Mouse (Mus musculus) heart, postnatal 0 days (tissue): Measurements from ENCODE around the gene Ppp1r14c.

Experiments
- CTCF ChIP-seq: IDR thresholded peaks from 2 replicates; pipeline ENCODE4 v1.5.1; 2016; ENCODE audit warnings: antibody characterized with exemption, control low read depth, low read depth
- EP300 ChIP-seq: IDR thresholded peaks from 2 replicates; pipeline ENCODE4 v1.6.1; 2016; ENCODE audit warnings: antibody characterized with exemption, low read depth

DNA sequence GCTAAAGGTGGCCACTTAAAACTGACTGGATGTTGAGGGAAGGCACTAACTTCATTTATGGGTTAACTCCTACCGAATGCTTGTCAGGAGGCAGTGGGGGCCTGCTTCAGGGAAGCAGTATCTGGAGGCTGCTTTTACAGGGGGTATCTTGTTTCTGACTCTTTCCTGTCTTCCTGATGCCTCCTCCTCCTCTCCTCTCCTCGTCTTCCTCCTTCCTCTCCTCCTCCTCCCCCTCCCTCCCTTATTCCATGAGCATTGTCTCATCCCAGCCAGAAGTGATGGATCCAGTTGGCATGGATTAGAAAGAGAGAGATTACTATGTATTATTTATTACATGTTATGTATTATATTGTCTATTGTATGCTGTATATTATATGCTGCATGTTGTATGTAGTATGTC, 142.9 kb downstream of the Ppp1r14c start:
- no peak for TF ChIP-seq EP300
- no peak for TF ChIP-seq CTCF
